Comparison of ENCODE assay signal across 20 mouse cellular contexts in genomic region chr5:28066311-28066710, GRCm38 (mm10). TPM values are rescaled to one million over a fixed set of nuclear protein-coding genes. Genes with fewer than 3 reads are reported as not detected.
A peak's percentile ranks its signal among the peaks of the same experiment; 100 is the strongest.
DNase-seq lines count a peak whose midpoint lies in the region; ATAC-seq and TF ChIP-seq lines count a peak whose summit lies in the region.
"Had no signal": no experiment of that assay in that cellular context is flagged by ENCODE, and none has a peak within 500 bp of the region (broad histone marks: within the 10 kb centered on the region; RNA-seq: fewer than 3 reads in every experiment).

No protein-coding gene starts in this region.

- no peak for TF ChIP-seq POLR2A in MEL (IDR thresholded peaks at IDR 0.05; ENCODE audit: control insufficient read depth in 1 of 2, insufficient read depth in 1 of 2, low read depth in 1 of 2, low read length in 2 of 2, poor library complexity in 1 of 2)

- peaks cover 33% of the 10 kb centered on the region for H3K4me1 ChIP-seq in heart, embryonic 11.5 days (ENCODE audit: control insufficient read depth, insufficient read depth, low read length)
- H3K4me1 ChIP-seq in MEL (ENCODE audit: control insufficient read depth in 1 of 2, insufficient read depth in 2 of 2, low read length in 2 of 2): peaks cover 12 to 23% of the 10 kb centered on the region in 2 experiments
- peaks cover 35% of the 10 kb centered on the region for H3K4me1 ChIP-seq in intestine, embryonic 16.5 days (ENCODE audit: control insufficient read depth, insufficient read depth, low read length)
- peaks cover 34% of the 10 kb centered on the region for H3K4me1 ChIP-seq in liver, embryonic 16.5 days (ENCODE audit: control insufficient read depth, low read depth, low read length)

- no peak overlapping the region for H3K4me2 ChIP-seq in heart, embryonic 11.5 days
- peak overlapping the region; percentile 24; the same call in 1 of the 2 replicates for H3K4me2 ChIP-seq in intestine, embryonic 16.5 days (ENCODE audit: low read depth, low read length)
- H3K4me2 ChIP-seq in liver, embryonic 16.5 days (ENCODE audit: low read depth, low read length): peak overlapping the region; percentile 42
- H3K4me2 ChIP-seq: hindbrain, embryonic 13.5 days; neural tube, embryonic 15.5 days had no signal

- H3K4me3 ChIP-seq in heart, embryonic 11.5 days (ENCODE audit: low read depth, low read length): no peak overlapping the region
- peak overlapping the region; percentile 6 to 38 for H3K4me3 ChIP-seq in MEL (ENCODE audit: control insufficient read depth in 1 of 2, insufficient read depth in 1 of 2, low read depth in 2 of 2, low read length in 2 of 2)
- H3K4me3 ChIP-seq in intestine, embryonic 16.5 days (ENCODE audit: low read length): peak overlapping the region; percentile 6; the same call in 1 of the 2 replicates
- peak overlapping the region; percentile 6; the same call in 1 of the 2 replicates for H3K4me3 ChIP-seq in liver, embryonic 16.5 days (ENCODE audit: low read depth, low read length)
- H3K4me3 ChIP-seq: hindbrain, embryonic 13.5 days; layer of hippocampus, adult 2 months; neural tube, embryonic 15.5 days had no signal

- ATAC-seq in heart, embryonic 11.5 days (replicated peaks; ENCODE audit: insufficient number of reproducible peaks, low FRiP score, low TSS enrichment): no peak
- ATAC-seq in intestine, embryonic 16.5 days: peak; percentile 56
- ATAC-seq in liver, embryonic 16.5 days (ENCODE audit: low read depth): no peak
- ATAC-seq: activated CD4-positive, CD25-positive, alpha-beta regulatory T cell, adult 4 months; forebrain, postnatal 0 days; lung, postnatal 0 days had no signal

- peak; percentile 74 to 80; a peak in 3 of 4 replicates for TF ChIP-seq EP300 in MEL (IDR thresholded peaks at IDR 0.05; ENCODE audit: low read depth in 1 of 2, low read length in 2 of 2)

- no peak for TF ChIP-seq RAD21 in MEL (IDR thresholded peaks at IDR 0.05; ENCODE audit: low read depth, low read length)

- TF ChIP-seq CTCF in MEL (IDR thresholded peaks at IDR 0.05 in 2 of 3, conservative IDR thresholded peaks at IDR 0.05 in 1 of 3; ENCODE audit: control insufficient read depth in 1 of 3, insufficient read depth in 1 of 3, low read depth in 2 of 3, low read length in 3 of 3, poor library complexity in 1 of 3, severe bottlenecking in 1 of 3): no peak

- H3K36me3 ChIP-seq in heart, embryonic 11.5 days (ENCODE audit: control insufficient read depth, insufficient read depth, low read length): no peaks in the 10 kb centered on the region
- peaks cover 0 to 10% of the 10 kb centered on the region in 2 experiments; a peak in 2 of 4 replicates for H3K36me3 ChIP-seq in MEL (ENCODE audit: control insufficient read depth in 1 of 2, insufficient read depth in 2 of 2, low read length in 2 of 2)
- H3K36me3 ChIP-seq in intestine, embryonic 16.5 days (ENCODE audit: control insufficient read depth, insufficient read depth, low read length): no peaks in the 10 kb centered on the region
- H3K36me3 ChIP-seq in liver, embryonic 16.5 days (ENCODE audit: control insufficient read depth, insufficient read depth): no peaks in the 10 kb centered on the region
- H3K36me3 ChIP-seq: G1E; hindbrain, embryonic 13.5 days; neural tube, embryonic 15.5 days had no signal

- peak overlapping the region; percentile 28; the same call in 1 of the 2 replicates for H3K9ac ChIP-seq in heart, embryonic 11.5 days (ENCODE audit: low read depth, low read length)
- peak overlapping the region; percentile 26; the same call in 1 of the 2 replicates for H3K9ac ChIP-seq in MEL (ENCODE audit: control insufficient read depth, low read depth, low read length, poor library complexity, severe bottlenecking)
- peak overlapping the region; percentile 61 for H3K9ac ChIP-seq in intestine, embryonic 16.5 days (ENCODE audit: low read depth, low read length)
- peak overlapping the region; percentile 49 for H3K9ac ChIP-seq in liver, embryonic 16.5 days (ENCODE audit: low read depth, low read length)
- H3K9ac ChIP-seq: forebrain, postnatal 0 days; hindbrain, embryonic 13.5 days; neural tube, embryonic 15.5 days had no signal

- H3K27ac ChIP-seq in heart, embryonic 11.5 days (ENCODE audit: low read depth, low read length): no peak overlapping the region
- peak overlapping the region; percentile 0; the same call in 1 of the 2 replicates for H3K27ac ChIP-seq in MEL (ENCODE audit: control insufficient read depth, low read depth, low read length)
- H3K27ac ChIP-seq in intestine, embryonic 16.5 days (ENCODE audit: low read length): peak overlapping the region; percentile 96
- peak overlapping the region; percentile 45 for H3K27ac ChIP-seq in liver, embryonic 16.5 days (ENCODE audit: low read length)
- H3K27ac ChIP-seq: hindbrain, embryonic 13.5 days; layer of hippocampus, adult 2 months; neural tube, embryonic 15.5 days had no signal

- 48% methylated on average over 5 of the region's 5 CpGs for WGBS in heart, embryonic 11.5 days (ENCODE audit: insufficient replicate concordance)
- 57% methylated on average over 5 of the region's 5 CpGs for WGBS in intestine, embryonic 16.5 days
- WGBS in liver, embryonic 16.5 days (ENCODE audit: insufficient replicate concordance): 36% methylated on average over 5 of the region's 5 CpGs

- no peaks in the 10 kb centered on the region for H3K9me3 ChIP-seq in heart, embryonic 11.5 days (replicated peaks; ENCODE audit: control insufficient read depth, low read length)
- no peaks in the 10 kb centered on the region for H3K9me3 ChIP-seq in MEL (replicated peaks; ENCODE audit: insufficient read depth, low read length)
- no peaks in the 10 kb centered on the region for H3K9me3 ChIP-seq in intestine, embryonic 16.5 days (ENCODE audit: control insufficient read depth, low read length)
- H3K9me3 ChIP-seq in liver, embryonic 16.5 days (replicated peaks; ENCODE audit: control insufficient read depth, low read length): no peaks in the 10 kb centered on the region
- H3K9me3 ChIP-seq: hindbrain, embryonic 13.5 days; neural tube, embryonic 15.5 days had no signal

- peaks cover 2% of the 10 kb centered on the region; the same call in 1 of the 2 replicates for H3K79me2 ChIP-seq in MEL (ENCODE audit: control insufficient read depth, insufficient read depth, low read length, poor library complexity)

- no peak for DNase-seq in heart, postnatal 36 days
- peak; percentile 71 for DNase-seq in MEL (ENCODE audit: low read depth, low spot score)
- DNase-seq in kidney, adult 9 months: no peak
- DNase-seq in spleen, adult 12 weeks (ENCODE audit: low spot score): no peak
- no peak for DNase-seq in embryo, embryonic 10 days (ENCODE audit: low spot score)
- DNase-seq: B cell, adult 2 months; cerebellum, adult 9-11 months; forebrain, postnatal 0 days; gastrocnemius, postnatal 14 days; kidney, adult 2 months; right cerebral cortex, adult 18-20 months had no signal

- intact Hi-C loops in heart, postnatal 36 days (cut with DNase I): no loop called here

- H3K27me3 ChIP-seq in heart, embryonic 11.5 days (ENCODE audit: control insufficient read depth, insufficient read depth, low read length): no peaks in the 10 kb centered on the region
- no peaks in the 10 kb centered on the region for H3K27me3 ChIP-seq in MEL (ENCODE audit: control insufficient read depth in 1 of 2, insufficient read depth in 2 of 2, low read length in 2 of 2)
- no peaks in the 10 kb centered on the region for H3K27me3 ChIP-seq in intestine, embryonic 16.5 days (replicated peaks; ENCODE audit: control insufficient read depth, insufficient read depth, low read length)
- H3K27me3 ChIP-seq in liver, embryonic 16.5 days (ENCODE audit: control insufficient read depth, insufficient read depth, low read depth, low read length): no peaks in the 10 kb centered on the region
- H3K27me3 ChIP-seq: hindbrain, embryonic 13.5 days; neural tube, embryonic 15.5 days had no signal

TF ChIP-seq in MEL, 35 proteins besides CTCF, POLR2A, EP300 and RAD21:
- TF ChIP-seq GATA1 (IDR thresholded peaks at IDR 0.05; ENCODE audit: low read depth, low read length): peak; percentile 65
- peak; percentile 66 for TF ChIP-seq ETS1 (IDR thresholded peaks at IDR 0.05; ENCODE audit: low read depth, low read length)
- TF ChIP-seq ELF1 (IDR thresholded peaks at IDR 0.05; ENCODE audit: low read depth, low read length): 0 out of 2 replicates have a peak, but pooled peaks have one; percentile 5
- no peak for TF ChIP-seq CHD2 (IDR thresholded peaks at IDR 0.05; ENCODE audit: low read length)
- TF ChIP-seq USF1 (IDR thresholded peaks at IDR 0.05; ENCODE audit: low read depth, low read length): no peak
- 0 out of 2 replicates have a peak, but pooled peaks have one; percentile 14 for TF ChIP-seq MXI1 (IDR thresholded peaks at IDR 0.05; ENCODE audit: low read depth, low read length)
- TF ChIP-seq SIN3A (IDR thresholded peaks at IDR 0.05; ENCODE audit: low read length): peak; percentile 65
- TF ChIP-seq TCF12 (IDR thresholded peaks at IDR 0.05; ENCODE audit: low read depth, low read length): peak; percentile 74
- TF ChIP-seq MYB (IDR thresholded peaks at IDR 0.05; ENCODE audit: low read depth, low read length): peak; percentile 52; the same call in 1 of the 2 replicates
- TF ChIP-seq MEF2A (IDR thresholded peaks at IDR 0.05; ENCODE audit: extremely low read depth, insufficient replicate concordance, low read depth, low read length, poor library complexity, severe bottlenecking): 0 out of 2 replicates have a peak, but pooled peaks have one; percentile 6
TF ChIP-seq in MEL: peak in this region for 8.

RNA-seq across cellular contexts. Expression of gene Insig1, which starts 4.9 kb away (rescaled TPM):
- 34.6 and 37.8 TPM in 2 replicates for polyA plus RNA-seq in heart, embryonic 11.5 days (2014; fragmentation: Nextera tagmentation; extraction: Ambion mirVana)
- 10 to 100 TPM; 18.8 to 21.2 TPM for total RNA-seq in heart, postnatal 36 days (2021)
- 71.4 and 73.2 TPM in 2 replicates for total RNA-seq in MEL (2012; rRNA removed)
- 10 to 100 TPM in 1 of 2 experiments, not detected in 1; 61.3 TPM for polyA plus RNA-seq in MEL (2012; ENCODE audit: insufficient read depth in 1 of 2, insufficient read length in 2 of 2, low read depth in 1 of 2, low replicate concordance in 2 of 2, missing spikeins in 1 of 2)
- polyA plus RNA-seq in intestine, embryonic 16.5 days (2015; fragmentation: Nextera tagmentation; extraction: Ambion mirVana): 255 and 324 TPM in 2 replicates
- 67.7 and 90.8 TPM in 2 replicates for polyA plus RNA-seq in liver, embryonic 16.5 days (2015; fragmentation: Nextera tagmentation; extraction: Ambion mirVana)
